Mouse (Mus musculus) layer of hippocampus, adult 18-20 months (tissue): ENCODE measurements around the gene Mgat2. TPM values are rescaled to one million over a fixed set of nuclear protein-coding genes. Genes with fewer than 3 reads are reported as not detected.

Experiments used
- DNase-seq, 2 experiments: peaks; one replicate each; pipeline ENCODE4 v3.0.0; 2022; ENCODE audit warnings: low spot score in 2 of 2
- microRNA-seq, 2 experiments: library from miRNA; unstranded; fragments of <30 nt; microRNA quantifications; one replicate each; pipeline ENCODE4 v1.2.0; 2021
- total RNA-seq, 2 experiments: library from RNA; stranded (reverse); gene quantifications; 2 replicates each; pipeline ENCODE4 v1.2.3; 2021

The Mgat2 gene
- total RNA-seq, 2 experiments from 2014 or later, result 25.9 to 27.1 TPM

- DNase-seq, result no peak
Observed at GRCm38 (mm10) chr12:69210056-69210979, 26.4 kb downstream of the Mgat2 start.

- DNase-seq, result peak in 1 of 2 experiments; percentile 25
Observed at GRCm38 (mm10) chr12:69211057-69211456, 27.1 kb downstream of the Mgat2 start.

- no peak for DNase-seq
Observed at GRCm38 (mm10) chr12:69213186-69213777, 29.3 kb downstream of the Mgat2 start.

GRCm38 (mm10) chr12:69214393-69214792 is 30.4 kb downstream of the Mgat2 start:
- DNase-seq, result no peak

- peak; percentile 46 to 90 for DNase-seq
Observed at GRCm38 (mm10) chr12:69215000-69215785, 31.2 kb downstream of the Mgat2 start.

- DNase-seq, result no peak
Observed at GRCm38 (mm10) chr12:69216587-69216986, 32.6 kb downstream of the Mgat2 start.

- no peak for DNase-seq
Observed at GRCm38 (mm10) chr12:69220613-69221277, 36.8 kb downstream of the Mgat2 start.

GRCm38 (mm10) chr12:69227776-69228466 is 44.0 kb downstream of the Mgat2 start, which contains the start of gene Pole2:
Pole2 (minus strand) TSS chr12:69228195.
- peak; percentile 76 to 88 for DNase-seq

GRCm38 (mm10) chr12:69229251-69229650 is 45.3 kb downstream of the Mgat2 start:
- DNase-seq, result no peak

- no peak for DNase-seq
Observed at GRCm38 (mm10) chr12:69235782-69236181, 51.8 kb downstream of the Mgat2 start.

Small RNA genes within 50 kb of the gene (microRNA-seq; reads per million reads assigned to microRNA genes)
- 0 reads per million in 2 experiments for gene Gm47287
- gene Gm47295, result 1.7 to 2.5 reads per million in 2 experiments

Other genes with a start within 250 kb of the Mgat2 start
- gene Rps29, start 25.0 kb upstream of the Mgat2 start, total RNA-seq, result 1,000 to 10,000 TPM; 1,313 to 1,405 TPM
- gene Lrr1, start 15.3 kb upstream of the Mgat2 start, total RNA-seq, result not detected
- gene Rpl36al, start 74 bp upstream of the Mgat2 start, total RNA-seq, result 100 to 1,000 TPM; 188 to 192 TPM
- 1 to 10 TPM; 5.0 to 5.4 TPM for gene Gm49383, start 12.9 kb downstream of the Mgat2 start, total RNA-seq
- 1 to 10 TPM; 1.5 to 1.8 TPM for gene Dnaaf2, start 14.3 kb downstream of the Mgat2 start, total RNA-seq
- gene Gm49384, start 20.1 kb downstream of the Mgat2 start, total RNA-seq, result 1 to 10 TPM; 3.4 to 4.6 TPM
- under 1 TPM; 0.20 to 0.28 TPM for gene Pole2, start 44.0 kb downstream of the Mgat2 start, total RNA-seq
- 10 to 100 TPM; 18.8 to 19.4 TPM for gene Klhdc1, start 57.0 kb downstream of the Mgat2 start, total RNA-seq
- gene Klhdc2, start 112.5 kb downstream of the Mgat2 start, total RNA-seq, result 100 to 1,000 TPM; 120 to 125 TPM
- gene Nemf, start 173.0 kb downstream of the Mgat2 start, total RNA-seq, result 10 to 100 TPM; 43.5 to 54.5 TPM
- gene Arf6, start 188.0 kb downstream of the Mgat2 start, total RNA-seq, result 10 to 100 TPM; 47.2 to 49.9 TPM
- gene Gm9887, start 188.3 kb downstream of the Mgat2 start, total RNA-seq, result not detected